Mouse (Mus musculus): ENCODE results near the gene Kcna2.

The Kcna2 gene

DNA sequence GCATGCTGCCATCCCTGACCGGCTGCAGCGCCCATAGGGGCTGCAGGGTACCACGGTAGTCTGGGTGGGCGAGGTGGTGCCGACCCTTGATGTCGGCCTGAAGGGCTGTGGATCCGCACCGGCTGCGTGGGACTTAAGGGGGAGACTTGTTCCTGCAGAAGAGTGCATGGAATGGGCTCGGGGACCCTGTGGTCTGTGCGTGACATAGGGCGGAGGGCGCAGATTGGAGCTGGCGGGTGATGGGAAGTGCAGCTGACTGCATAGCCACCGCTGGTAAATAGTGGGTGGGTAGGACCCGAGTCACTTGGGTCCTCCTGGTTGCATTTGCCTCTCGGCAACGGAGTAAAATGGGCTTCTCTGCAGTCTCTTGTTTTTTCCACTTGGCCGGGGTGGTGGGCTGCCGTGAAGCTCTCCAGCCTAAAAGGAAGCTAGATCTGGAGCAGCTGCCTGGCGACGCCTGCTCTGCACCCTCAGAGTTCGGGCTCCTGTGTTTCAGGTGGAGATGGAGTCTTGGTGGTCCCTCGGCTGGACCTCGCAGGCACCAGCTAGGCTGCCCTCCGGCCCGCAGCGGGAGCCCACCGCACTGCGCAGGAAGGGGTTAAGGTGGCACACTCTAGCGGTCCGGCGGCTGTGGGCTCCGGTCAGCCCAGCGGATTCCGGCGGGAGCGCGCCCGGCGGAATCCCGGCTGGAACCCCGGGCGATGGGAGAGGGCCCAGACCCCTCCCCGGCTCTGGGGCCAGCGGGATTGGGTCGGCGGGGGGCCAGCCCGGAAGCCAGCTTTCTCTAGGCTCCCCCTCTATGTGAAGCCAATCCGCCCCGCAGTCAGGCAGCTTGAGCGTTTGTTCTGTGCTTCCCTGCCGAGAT lies 1.1 kb downstream of the Kcna2 start:
- DNase-seq (ENCODE audit: low read depth, low spot score): no peak

DNA sequence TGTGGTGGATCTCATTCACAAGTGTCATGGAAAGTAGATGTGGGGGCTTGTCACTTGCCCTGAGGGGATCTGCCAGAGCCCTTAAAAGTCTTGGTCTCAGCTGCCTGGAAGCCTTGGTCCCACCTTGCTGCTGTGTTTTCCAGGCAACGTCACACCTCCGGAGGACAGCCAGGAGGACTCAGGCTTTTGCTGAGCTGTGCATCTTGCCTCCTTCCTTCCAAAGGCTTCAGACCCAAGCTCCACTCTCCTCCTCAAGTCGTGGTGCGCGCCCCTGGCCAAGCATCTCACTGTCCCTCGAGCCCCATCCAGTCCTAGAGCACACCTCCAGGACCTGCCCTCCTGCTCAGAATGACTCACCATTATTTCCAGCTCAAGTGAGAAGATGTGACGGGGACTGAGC lies 2.1 kb downstream of the Kcna2 start:
- no peak for DNase-seq (ENCODE audit: low read depth, low spot score)

DNA sequence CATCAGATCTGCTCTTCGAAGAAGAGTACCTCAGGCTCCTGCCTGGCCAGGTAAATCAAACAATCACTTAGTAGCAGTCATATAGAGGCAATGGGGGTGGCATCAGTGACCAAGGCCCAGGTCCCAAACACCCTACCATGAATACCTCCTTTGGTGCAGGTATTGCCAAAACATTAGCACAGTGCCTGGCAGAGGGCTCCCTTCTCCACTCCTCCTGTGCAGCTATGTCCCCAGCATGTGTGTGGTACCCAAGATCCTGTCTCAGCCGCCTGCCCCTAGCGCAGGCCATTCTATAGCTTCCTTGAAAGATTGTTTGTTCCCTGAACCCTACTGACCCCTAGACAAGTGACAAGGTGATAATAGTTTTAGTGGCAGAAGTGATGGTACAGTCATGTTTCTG lies 2.5 kb downstream of the Kcna2 start:
- DNase-seq (ENCODE audit: low read depth, low spot score): no peak

- no peak for DNase-seq (ENCODE audit: low read depth, low spot score)
Observed at GRCm38 (mm10) chr3:107105986-107106385, 5.0 kb downstream of the Kcna2 start.

DNA sequence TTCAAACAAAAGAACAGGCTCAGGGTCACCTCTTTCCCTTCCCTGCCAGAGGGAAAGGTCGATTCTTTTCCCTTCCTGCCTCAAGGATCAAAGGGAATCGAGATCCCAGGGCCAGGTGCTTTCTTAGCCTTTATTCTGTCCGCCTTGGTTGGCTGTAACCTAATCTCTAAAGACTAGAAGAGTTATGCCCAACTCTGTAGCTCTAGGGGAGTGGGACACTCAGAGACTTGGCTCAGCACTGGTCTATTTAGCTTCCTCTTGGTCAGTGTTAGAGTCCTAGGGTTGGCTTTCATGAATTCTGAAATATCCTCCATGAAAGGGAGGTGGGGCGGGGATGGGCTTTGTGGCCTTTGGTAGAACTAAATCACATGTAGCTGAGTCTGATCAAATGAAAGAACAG lies 11.6 kb downstream of the Kcna2 start:
- DNase-seq (ENCODE audit: low read depth, low spot score): no peak

DNA sequence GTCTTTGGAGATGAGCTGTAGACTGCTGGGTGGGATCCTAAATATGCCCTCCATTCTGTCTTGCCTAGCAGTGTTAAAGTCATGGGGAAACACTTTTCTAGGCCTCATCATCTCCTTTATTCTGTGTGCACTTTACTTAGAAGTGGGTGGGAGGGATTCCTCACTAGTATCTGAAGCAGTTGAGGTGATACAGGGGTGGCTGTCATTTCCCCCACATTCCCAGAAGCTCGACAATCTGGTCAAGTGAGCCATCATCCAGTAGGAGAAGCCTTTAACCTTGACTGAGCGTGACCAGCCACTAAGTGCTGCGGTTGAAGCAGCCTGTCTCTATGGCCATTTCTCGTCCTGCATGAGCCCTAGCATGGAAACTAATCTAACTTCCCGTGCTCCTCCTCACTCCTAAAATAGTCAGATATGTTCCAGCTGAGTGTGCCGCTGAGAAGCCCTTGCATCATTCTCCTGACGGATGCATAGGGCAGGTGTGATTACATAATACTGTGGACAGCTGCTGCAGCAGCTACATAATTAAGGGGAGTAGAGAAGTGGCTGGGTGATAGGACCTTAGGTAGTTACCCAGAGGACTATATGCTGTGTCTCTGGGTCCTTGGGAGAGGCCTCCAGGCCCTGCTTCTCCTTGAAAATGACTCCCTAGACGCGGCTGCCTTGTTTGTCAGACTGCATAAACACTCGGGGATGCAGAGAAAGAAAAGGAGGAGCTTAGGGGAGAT lies 12.2 kb downstream of the Kcna2 start:
- DNase-seq (ENCODE audit: low read depth, low spot score): no peak

- DNase-seq (ENCODE audit: low read depth, low spot score): no peak
Observed at GRCm38 (mm10) chr3:107113771-107114737, 13.1 kb downstream of the Kcna2 start.

DNA sequence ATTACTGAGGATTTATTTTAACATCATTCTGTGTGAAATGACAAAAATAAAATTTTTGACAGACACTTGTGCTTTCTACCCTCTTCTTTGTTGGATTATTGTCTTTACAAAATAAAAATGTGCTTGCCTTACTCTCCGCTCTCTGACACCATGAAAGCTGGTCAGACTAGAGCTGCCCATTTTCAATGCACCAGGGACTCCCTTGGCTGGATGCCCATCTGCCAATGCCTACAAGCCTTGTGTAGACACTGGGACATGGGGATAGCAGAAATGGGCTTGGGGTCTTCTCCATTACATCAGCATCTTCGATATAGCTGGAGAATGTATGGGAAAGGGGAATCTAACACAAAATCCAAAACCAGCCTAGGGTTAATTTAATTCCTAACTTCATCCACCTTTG lies 14.0 kb downstream of the Kcna2 start:
- DNase-seq (ENCODE audit: low read depth, low spot score): no peak

DNA sequence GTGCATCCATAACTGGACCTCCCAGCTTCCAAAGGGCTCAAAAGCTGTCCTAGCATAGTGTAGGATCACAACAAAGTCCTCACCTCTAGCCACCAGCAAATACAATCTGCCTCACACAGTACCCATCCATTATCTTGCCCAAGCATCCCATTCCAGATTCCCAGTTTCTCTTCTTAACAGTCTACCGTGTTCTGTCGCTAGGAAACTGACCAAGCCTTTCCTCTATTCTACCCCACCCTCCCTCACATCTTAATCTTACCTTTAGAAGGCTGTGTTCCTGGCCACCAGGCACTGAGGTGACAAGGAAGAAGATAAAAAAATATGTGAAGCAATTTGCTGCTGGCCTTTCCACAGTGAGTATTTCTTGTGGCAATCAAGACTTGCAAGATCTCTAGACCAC lies 14.8 kb downstream of the Kcna2 start:
- DNase-seq (ENCODE audit: low read depth, low spot score): no peak

DNA sequence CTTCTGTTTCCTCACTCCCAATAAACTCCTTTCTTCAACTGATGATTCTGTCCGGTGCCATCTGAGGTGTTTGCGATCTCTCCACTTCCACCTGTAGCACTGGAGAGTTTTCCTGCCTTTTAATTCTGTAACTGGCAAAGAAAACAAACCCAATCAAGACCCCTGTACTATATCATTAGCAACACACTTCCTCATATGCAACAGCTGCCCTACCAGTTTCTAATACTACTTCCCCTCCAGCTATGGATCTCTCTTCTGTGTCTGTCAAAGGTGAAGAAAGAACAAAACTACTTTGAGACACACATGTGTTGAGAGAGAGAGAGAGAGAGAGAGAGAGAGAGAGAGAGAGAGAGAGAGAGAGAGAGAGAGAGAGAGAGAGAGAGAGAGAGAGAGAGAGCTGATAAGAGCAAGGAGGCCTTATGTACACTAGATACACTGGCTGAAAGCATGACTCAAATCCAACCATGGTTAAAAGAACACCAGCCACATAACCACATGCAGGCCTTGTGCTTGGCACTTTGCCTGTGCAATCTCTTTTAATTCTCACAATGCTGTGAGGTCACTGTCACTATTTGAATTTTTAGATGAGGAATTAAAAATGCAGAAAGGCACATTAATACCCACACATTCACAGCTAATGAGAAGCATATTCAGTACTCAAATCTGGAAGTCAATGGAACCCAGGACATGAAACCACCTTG lies 19.1 kb downstream of the Kcna2 start:
- no peak for DNase-seq (ENCODE audit: low read depth, low spot score)

- DNase-seq (ENCODE audit: low read depth, low spot score): no peak
Observed at GRCm38 (mm10) chr3:107122306-107122705, 21.4 kb downstream of the Kcna2 start.

GRCm38 (mm10) chr3:107127667-107128066 lies 26.7 kb downstream of the Kcna2 start:
- no peak for DNase-seq (ENCODE audit: low read depth, low spot score)

GRCm38 (mm10) chr3:107128421-107128820 lies 27.5 kb downstream of the Kcna2 start:
- DNase-seq (ENCODE audit: low read depth, low spot score): no peak

GRCm38 (mm10) chr3:107129251-107129650 lies 28.3 kb downstream of the Kcna2 start:
- DNase-seq (ENCODE audit: low read depth, low spot score): no peak

DNA sequence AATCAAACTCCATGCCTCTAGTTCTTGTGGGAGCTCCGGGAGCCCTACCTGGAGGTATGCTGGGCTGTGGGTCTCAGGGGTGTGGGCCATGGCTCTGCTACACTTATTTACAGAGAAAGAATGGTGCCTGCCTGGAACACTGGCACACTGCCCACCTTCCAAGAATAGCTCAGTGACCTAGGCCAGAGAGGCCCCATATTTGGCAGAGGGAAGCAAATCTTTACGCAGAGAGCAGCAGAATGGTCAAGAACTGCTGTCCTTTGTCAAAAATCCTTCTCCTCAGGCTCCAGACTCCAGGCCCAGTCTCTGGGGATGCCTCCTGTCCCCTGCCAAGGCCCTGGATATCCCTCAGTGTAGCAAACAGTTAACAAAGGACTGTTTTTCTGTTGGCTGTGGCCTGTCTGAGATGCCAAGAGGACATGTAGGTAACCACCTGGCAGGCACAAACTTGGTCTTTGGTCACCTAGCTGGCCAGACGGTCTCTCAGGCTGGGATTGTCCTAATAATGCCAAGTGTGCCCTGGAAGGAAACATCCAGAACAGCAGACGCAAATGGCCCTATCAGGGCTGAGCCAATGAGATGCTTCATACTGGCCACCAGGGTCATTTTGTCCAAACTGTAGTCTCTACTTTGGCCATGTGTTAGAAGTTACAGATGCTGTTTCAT lies 29.8 kb downstream of the Kcna2 start:
- DNase-seq (ENCODE audit: low read depth, low spot score): no peak

- DNase-seq (ENCODE audit: low read depth, low spot score): no peak
Observed at GRCm38 (mm10) chr3:107131846-107132245, 30.9 kb downstream of the Kcna2 start.

DNA sequence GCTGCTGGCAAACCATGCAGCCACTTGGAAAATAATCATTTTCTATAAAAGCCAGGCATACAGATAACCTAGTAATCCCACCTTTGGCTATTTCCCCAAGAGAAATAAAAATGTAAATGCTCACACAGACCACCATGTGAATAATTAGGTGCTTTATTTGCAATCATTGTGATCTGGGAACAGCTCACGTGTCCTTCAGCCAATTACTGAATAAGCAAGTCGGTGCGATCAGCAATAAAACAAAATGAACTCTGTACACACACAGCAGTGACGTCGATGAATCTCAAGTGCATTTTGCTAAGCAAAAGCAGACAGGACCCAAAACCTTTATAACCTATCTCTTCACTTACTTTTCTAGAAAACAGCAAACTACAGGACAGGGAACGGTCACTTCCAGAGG lies 31.7 kb downstream of the Kcna2 start:
- DNase-seq (ENCODE audit: low read depth, low spot score): no peak

DNA sequence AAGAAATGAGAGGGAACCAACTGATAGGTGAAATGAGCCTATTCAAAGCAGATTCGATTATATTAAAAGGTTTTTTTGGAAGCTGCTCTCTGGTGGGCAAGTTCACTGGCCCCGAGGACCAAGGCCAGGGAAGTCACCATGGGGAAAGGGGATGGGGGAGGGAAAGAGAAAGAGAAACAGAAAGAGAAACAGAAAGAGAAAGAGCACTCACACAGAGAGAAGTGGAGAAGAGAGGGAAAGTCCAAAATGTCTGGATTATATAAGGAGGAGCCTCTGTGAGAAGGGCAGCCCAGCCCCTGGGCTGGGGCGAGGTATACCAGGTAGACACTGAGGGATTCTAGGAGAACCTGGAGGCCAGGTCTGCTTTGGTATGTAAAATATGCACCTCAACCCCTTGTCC lies 33.5 kb downstream of the Kcna2 start:
- DNase-seq (ENCODE audit: low read depth, low spot score): no peak

GRCm38 (mm10) chr3:107147126-107147525 lies 46.2 kb downstream of the Kcna2 start:
- no peak for DNase-seq (ENCODE audit: low read depth, low spot score)

GRCm38 (mm10) chr3:107149006-107149405 lies 48.1 kb downstream of the Kcna2 start:
- peak; percentile 50 for DNase-seq (ENCODE audit: low read depth, low spot score)

GRCm38 (mm10) chr3:107150469-107150868 lies 49.5 kb downstream of the Kcna2 start:
- DNase-seq (ENCODE audit: low read depth, low spot score): no peak

All from A20 (cell line).